Mouse (Mus musculus) hindbrain, embryonic 12.5 days (tissue): Measurements from ENCODE around the gene Smtn. TPM values are rescaled to one million over a fixed set of nuclear protein-coding genes. Genes with fewer than 3 reads are reported as not detected.

Experiments used
- ATAC-seq: fragments of 200-750 bp; cut with Nextera tagmentation; 2 replicates; pipeline ENCODE4 v1.8.0; 2017; ENCODE audit warnings: moderate TSS enrichment; ENCODE audit not compliant: low FRiP score
- H3K27ac ChIP-seq: fragments of 300-500 bp; sonication (generic); 2 replicates; pipeline ENCODE4 v1.5.1; 2016; ENCODE audit warnings: mild to moderate bottlenecking
- H3K27me3 ChIP-seq: fragments of 300-500 bp; sonication (generic); 2 replicates; pipeline ENCODE4 v1.6.1; 2016; ENCODE audit warnings: mild to moderate bottlenecking
- H3K36me3 ChIP-seq: fragments of 300-500 bp; sonication (generic); 2 replicates; pipeline ENCODE4 v1.6.1; 2016; ENCODE audit warnings: mild to moderate bottlenecking
- H3K4me1 ChIP-seq: fragments of 300-500 bp; sonication (generic); 2 replicates; pipeline ENCODE4 v1.6.1; 2016
- H3K4me2 ChIP-seq: fragments of 300-500 bp; sonication (generic); replicated peaks from 2 replicates; pipeline ENCODE4 v1.6.1; 2016; ENCODE audit warnings: mild to moderate bottlenecking
- H3K4me3 ChIP-seq: fragments of 300-500 bp; sonication (generic); 2 replicates; pipeline ENCODE4 v1.5.1; 2016; ENCODE audit warnings: mild to moderate bottlenecking
- H3K9ac ChIP-seq: fragments of 300-500 bp; sonication (generic); 2 replicates; pipeline ENCODE4 v1.6.1; 2016; ENCODE audit warnings: mild to moderate bottlenecking, moderate library complexity
- H3K9me3 ChIP-seq: fragments of 300-500 bp; sonication (generic); replicated peaks from 2 replicates; pipeline ENCODE4 v1.6.1; 2016; ENCODE audit warnings: mild to moderate bottlenecking
- WGBS: fragments of 180-500 bp; shearing (Covaris S2); methylation state at CpG from one replicate; pipeline ENCODE4 v1.1.7; 2016; 5-methylcytosine and 5-hydroxymethylcytosine counted together
- polyA plus RNA-seq: library from polyadenylated mRNA; unstranded; fragments of >200 nt; fragmentation: Nextera tagmentation; extraction: Ambion mirVana; gene quantifications from 2 replicates; pipeline ENCODE4 v1.2.1, GENCODE M21; 2016

Smtn gene
- polyA plus RNA-seq, 1 experiment from 2014 or later = 42.2 TPM

DNA sequence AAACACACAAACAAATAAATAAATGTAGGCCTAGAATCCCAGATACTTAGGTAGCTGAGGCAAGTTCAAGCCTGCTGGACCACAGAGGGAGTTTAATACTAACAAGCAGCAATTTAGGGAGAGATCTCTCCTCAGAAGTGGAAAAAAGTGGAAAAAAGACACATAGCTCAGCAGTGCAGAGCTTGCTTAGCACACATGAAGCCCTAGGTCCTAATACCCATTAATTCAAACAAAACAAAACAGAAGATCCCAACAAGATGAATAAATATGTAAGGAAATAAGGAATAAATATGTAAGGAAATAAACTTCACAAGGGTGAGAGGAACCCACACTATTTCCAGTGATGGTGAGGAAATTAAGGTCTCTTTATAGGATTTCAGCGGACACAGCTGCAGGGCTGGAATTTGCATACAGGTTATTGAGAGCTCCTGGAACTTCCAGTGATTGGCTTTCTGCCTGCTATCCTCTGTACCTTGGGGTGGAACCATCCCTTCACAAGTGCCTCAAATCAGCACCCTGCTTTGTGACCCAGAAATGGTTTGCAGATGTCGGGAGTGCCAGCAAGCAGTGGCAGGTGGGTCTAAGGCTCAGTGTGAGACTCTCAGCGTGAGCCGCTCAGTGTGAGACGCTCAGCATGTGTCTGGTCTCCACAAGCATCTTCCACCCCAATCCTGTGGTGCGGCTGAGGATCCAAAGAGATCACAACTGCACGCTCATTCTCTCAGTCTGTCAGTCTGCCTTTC is 16.4 kb downstream of the Smtn start:
- no peak overlapping the region for H3K4me3 ChIP-seq
- no peak overlapping the region for H3K4me2 ChIP-seq
- peaks cover 74% of the 10 kb centered on the region for H3K36me3 ChIP-seq
- H3K27me3 ChIP-seq = no peaks in the 10 kb centered on the region
- no peak for ATAC-seq
- H3K4me1 ChIP-seq = 0 out of 2 replicates have a peak, but pooled peaks cover 2% of the 10 kb centered on the region
- H3K27ac ChIP-seq = no peak overlapping the region
- 90% methylated on average over 7 of the region's 7 CpGs for WGBS
- no peak overlapping the region for H3K9ac ChIP-seq
- no peaks in the 10 kb centered on the region for H3K9me3 ChIP-seq

DNA sequence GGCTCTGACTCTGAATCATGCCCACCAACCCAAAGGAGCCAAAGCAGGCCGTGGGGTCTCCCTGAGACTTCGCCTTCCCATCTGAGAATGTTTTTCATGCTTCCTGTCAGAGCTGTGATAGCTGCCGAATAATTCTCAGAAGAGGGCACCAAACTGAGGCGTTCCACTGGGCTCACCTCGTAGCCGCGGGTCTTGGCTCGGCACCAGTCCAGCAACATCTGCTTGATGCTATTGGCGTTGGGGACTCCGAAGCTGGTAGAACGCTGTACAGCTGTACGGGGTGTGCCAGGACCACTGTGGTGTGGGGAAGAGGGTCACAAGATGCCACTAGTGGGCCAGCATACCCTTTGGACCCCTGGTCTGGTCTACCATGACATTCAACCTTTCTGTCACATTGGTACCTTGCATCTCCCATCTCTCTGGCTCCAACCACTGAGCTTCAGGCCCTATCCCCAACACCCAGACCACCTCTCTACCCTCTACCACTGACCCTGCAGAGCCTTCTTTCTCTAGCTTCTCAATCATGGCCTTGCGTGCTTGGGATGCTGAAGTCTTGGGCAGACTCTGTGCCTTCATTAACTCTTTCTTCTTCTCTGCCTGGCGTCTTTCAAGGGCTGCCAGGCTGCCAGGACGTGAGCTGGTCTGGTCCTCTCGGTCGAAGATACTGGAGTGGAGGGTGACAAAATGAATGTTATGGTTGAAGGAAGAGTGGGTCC is 18.0 kb downstream of the Smtn start:
- Histone ChIP-seq H3K27me3 (peaks cover 11% of the 10 kb centered on the region), H3K4me3 (no peak overlapping the region), H3K4me1 (peaks cover 7% of the 10 kb centered on the region), H3K27ac (no peak overlapping the region), H3K4me2 (no peak overlapping the region), H3K9me3 (no peaks in the 10 kb centered on the region), H3K36me3 (peaks cover 60% of the 10 kb centered on the region), H3K9ac (no peak overlapping the region)
- WGBS = 96% methylated on average over 17 of the region's 17 CpGs
- ATAC-seq = no peak

DNA sequence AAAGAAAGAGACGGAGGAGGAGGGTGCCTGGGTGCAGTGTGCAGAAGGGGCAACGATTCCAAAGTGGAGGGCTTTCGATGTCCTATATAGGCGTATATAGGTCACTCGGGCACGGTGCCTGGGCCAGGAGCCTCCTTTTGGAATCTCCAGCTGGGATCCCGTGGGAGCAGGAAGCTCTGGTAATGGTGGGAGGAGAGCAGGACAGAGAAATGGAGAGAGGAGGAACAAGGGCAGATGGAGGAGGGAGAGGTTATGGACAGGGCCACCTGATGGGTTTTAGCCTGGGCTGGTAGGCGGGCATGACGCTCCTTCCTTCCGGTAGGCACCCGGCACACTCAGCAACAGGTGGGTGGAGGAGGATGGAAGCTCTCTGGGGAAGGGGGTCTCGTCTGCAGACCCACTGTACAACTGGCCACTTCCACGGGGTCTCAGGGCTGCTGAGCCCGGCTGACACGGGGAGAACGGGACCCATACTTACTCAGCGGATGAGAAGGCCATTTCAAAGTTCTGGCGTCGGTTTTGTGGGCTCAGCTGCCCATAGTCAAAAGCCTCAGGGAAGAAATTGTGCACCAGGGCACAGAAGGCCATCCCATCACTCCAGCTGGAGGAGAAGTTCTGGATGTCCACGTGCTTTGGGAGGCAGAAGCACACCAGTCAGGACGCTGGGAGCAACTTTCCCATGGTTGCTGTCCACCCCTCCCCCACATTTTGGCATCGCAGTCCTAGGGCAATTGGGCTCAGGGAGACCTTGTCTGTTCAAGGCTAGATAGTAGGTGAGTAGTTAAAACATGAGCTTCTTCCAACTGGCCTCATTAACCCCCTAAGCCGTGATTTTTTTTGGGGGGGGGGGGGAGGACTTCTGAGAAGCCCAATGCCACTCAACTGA is 18.8 kb downstream of the Smtn start:
- Histone ChIP-seq H3K4me1 (peaks cover 15% of the 10 kb centered on the region), H3K4me2 (no peak overlapping the region), H3K27me3 (peaks cover 20% of the 10 kb centered on the region), H3K9ac (no peak overlapping the region), H3K4me3 (no peak overlapping the region), H3K27ac (no peak overlapping the region), H3K36me3 (peaks cover 52% of the 10 kb centered on the region), H3K9me3 (no peaks in the 10 kb centered on the region)
- no peak for ATAC-seq
- WGBS = 87% methylated on average over 23 of the region's 23 CpGs

DNA sequence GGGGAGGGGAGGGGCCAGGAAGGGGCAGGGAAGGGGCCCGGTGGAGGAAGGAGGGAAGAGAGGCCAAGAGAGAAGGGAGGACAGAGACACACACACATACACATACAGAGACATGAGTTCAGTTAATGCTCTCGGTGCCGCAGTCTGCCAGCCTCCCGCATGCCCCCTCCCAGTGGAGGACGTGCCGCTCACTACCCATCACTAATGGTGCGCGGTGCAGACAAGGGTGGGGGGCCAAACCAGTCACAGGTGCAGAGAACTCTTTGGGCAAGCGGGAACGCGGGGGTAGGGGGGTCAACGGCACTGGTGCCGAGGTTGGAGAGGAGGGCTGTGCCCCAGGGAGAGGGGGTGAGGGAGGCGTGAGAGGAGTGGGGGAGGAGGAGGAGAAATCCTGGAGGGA is 19.5 kb downstream of the Smtn start:
- Histone ChIP-seq H3K27ac (no peak overlapping the region), H3K4me1 (peaks cover 16% of the 10 kb centered on the region), H3K4me2 (no peak overlapping the region), H3K36me3 (peaks cover 49% of the 10 kb centered on the region), H3K9me3 (no peaks in the 10 kb centered on the region), H3K9ac (no peak overlapping the region), H3K4me3 (no peak overlapping the region), H3K27me3 (peaks cover 26% of the 10 kb centered on the region)
- no peak for ATAC-seq
- WGBS = 84% methylated on average over 14 of the region's 14 CpGs

DNA sequence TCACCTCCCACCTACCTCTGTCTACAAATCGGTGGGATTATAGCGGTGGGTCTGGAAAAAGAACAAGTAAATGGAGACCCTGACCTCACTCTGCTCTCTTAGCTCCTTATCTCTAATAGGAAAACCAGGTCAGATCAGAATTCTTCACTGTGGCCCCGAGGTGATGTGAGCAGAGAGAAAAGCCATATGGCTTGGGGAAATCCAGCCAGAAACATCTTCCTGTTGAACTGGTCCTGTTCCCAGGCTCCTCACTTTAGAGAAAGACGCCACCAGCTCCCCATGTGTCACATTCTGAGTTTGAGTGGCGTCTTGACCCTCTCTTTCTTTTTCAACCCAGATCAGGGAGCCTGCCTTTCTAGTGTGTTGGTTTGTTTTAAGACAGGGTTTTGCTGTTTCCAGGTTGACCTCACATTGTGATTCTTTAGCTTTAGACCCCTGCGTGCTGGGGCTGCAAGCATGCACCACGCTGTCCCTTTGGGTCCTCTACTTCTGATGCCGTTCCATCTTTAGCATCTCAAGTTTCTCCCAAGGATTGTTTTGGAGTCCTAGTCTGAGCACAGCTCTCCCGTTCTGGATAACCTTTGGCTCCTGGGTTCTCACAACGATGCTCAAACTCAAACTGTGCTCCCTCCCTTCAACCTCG is 20.5 kb downstream of the Smtn start:
- Histone ChIP-seq H3K27ac (no peak overlapping the region), H3K4me1 (peaks cover 26% of the 10 kb centered on the region), H3K4me3 (no peak overlapping the region), H3K9me3 (no peaks in the 10 kb centered on the region), H3K9ac (no peak overlapping the region), H3K27me3 (peaks cover 37% of the 10 kb centered on the region), H3K4me2 (no peak overlapping the region), H3K36me3 (peaks cover 40% of the 10 kb centered on the region)
- no peak for ATAC-seq
- 82% methylated on average over 11 of the region's 11 CpGs for WGBS

DNA sequence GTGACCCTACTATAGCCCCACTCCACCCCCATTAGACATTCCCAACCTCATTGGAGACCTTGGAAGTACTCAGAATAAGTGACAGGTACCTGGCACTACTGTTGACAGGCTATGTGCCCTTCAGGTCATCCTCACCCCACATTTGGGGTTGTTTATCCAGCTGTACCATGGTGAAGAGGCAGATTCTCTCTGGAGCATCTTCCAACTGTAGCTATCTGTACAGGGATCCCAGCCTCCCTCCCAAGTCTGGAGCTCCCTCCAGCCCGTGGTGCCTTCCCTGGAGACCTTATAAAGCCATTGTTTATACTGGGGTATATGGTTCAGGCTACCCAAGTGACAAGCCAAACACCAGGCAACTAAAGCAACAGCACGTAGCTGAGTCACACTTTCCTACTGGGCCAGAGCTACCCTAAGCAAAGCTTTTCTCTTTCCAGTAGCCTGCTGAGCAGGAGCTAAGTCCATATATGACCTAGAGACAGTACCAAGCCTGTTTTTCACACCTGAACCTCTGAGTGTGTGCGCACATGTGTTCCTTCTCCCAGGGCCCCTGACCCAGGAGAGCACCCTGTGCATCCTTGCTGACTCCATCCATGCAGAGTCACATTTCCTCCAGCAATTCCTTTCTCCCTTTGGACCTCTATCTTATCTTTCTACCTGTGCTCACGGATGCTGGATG is 21.2 kb downstream of the Smtn start:
- peaks cover 29% of the 10 kb centered on the region for H3K4me1 ChIP-seq
- 76% methylated on average over 4 of the region's 4 CpGs for WGBS
- H3K36me3 ChIP-seq = peaks cover 33% of the 10 kb centered on the region
- peaks cover 38% of the 10 kb centered on the region for H3K27me3 ChIP-seq
- H3K27ac ChIP-seq = no peak overlapping the region
- no peak overlapping the region for H3K4me2 ChIP-seq
- H3K9me3 ChIP-seq = no peaks in the 10 kb centered on the region
- no peak overlapping the region for H3K9ac ChIP-seq
- H3K4me3 ChIP-seq = no peak overlapping the region
- ATAC-seq = no peak

DNA sequence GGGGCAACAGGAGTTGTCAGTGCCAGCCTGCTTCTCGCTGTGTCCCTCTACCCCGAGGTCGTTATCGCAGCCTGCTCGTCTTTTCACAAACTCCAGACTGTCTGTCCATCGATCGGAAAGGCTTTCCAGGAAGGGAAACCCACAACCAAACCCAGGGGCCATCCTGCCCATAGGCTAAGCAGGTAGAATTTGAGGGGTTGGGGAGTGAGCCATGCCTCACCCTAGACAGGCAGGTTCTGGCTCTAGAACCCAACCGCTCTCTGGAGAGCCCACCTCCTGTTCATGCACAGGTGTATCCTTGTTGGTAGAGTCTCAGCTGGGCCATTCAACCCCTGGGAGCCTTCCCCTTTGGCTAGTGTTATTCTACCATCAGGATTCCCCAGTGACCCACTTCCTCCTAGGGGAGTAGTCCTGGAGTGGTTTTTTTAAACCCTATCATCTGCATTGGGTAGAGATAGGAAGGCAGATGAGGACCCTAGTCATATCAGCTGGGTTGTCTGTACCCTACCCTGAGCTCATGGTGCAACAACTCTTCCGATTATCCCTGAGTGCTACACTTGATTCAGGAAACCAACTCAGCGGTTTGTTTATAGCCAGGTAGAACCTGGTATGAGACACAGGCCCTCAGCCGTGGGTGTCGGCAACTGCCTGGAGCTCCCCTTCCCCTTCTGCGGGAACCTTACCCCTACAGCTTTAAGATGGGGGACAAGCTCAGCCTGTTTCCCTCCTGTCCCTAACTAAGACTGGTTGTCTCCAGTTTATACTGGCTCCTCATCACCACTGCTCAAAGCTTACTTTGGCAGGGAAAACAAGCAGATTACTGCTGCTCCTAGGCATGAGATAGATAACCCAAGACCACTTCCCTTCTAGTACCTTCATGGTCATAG is 22.3 kb downstream of the Smtn start:
- Histone ChIP-seq H3K9ac (0 out of 2 replicates have a peak overlapping the region, but pooled peaks have one; percentile 8), H3K4me1 (peaks cover 29% of the 10 kb centered on the region), H3K4me2 (peak overlapping the region; percentile 72), H3K36me3 (peaks cover 31% of the 10 kb centered on the region), H3K9me3 (no peaks in the 10 kb centered on the region), H3K4me3 (peak overlapping the region; percentile 39; the same call in 1 of the 2 replicates), H3K27ac (no peak overlapping the region), H3K27me3 (peaks cover 38% of the 10 kb centered on the region)
- WGBS = 61% methylated on average over 13 of the region's 13 CpGs
- no peak for ATAC-seq

DNA sequence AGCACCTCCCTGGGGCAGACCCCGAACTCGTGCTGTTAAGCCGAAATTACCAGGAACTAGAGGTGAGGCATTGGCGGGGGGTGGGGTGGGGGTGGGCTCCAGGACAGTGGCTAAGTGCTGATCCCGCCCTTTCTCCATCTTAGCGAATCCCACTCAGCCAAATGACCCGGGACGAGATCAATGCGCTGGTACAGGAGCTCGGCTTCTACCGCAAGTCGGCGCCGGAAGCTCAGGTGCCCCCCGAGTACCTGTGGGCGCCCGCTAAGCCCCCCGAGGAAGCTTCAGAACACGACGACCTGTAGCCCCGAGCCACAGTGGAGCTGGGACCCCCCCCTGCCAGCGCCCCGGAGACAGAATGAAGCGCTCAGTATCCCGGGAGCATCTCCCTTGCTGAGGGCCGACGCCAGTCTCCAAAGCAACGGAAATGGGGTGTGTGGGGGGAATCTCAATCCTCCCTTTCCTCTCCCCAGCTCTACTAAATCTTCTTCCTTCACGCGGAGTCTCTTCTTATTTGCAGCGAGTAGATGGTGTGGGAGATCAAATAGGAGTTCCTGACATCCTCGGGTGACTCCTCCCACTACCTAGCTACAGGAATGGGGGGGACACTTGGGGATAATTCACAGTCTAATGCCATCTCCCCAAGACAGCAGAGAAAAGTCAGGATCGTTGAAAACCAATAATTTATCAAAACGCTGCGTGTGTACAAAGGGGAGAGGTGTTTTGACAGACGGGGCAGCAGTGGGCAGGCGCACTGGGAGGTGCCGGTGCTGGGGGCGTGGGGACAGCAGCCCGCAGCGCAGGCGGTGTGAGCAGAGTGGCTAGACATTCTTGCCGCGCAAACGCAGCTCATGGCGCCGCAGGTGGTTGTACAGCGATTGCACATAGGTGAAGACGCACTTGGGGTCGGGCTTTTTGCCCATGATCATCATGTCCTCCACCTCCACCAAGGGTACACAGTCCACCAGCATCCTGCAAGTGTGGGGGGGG is 23.3 kb downstream of the Smtn start:
- Histone ChIP-seq H3K4me3 (peak overlapping the region; percentile 39), H3K27me3 (peaks cover 38% of the 10 kb centered on the region), H3K9ac (peak overlapping the region; percentile 61), H3K4me2 (peak overlapping the region; percentile 72), H3K27ac (no peak overlapping the region), H3K4me1 (peaks cover 29% of the 10 kb centered on the region), H3K9me3 (no peaks in the 10 kb centered on the region), H3K36me3 (peaks cover 21% of the 10 kb centered on the region)
- ATAC-seq = no peak
- WGBS = 2% methylated on average over 50 of the region's 50 CpGs

DNA sequence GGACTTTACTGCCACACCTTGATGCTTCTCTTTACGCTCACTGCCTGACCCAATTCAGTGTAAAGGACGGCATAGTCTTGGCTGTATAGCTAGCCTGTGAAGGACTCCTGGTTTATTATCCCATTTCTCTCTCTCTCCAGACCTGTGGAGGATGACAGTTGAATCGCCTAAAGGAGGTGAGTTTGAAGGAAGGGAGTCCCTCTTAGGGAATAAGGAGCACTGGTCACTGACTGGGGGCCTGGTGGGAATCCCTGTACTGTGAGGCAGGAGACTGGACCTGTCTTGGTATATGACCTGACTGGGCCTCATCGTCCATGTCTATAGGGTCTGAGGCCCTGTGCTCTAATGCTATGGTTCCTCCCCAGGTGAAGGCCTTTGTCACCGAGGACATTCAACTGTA is 24.3 kb downstream of the Smtn start:
- Histone ChIP-seq H3K4me3 (no peak overlapping the region), H3K27me3 (peaks cover 38% of the 10 kb centered on the region), H3K9me3 (no peaks in the 10 kb centered on the region), H3K27ac (no peak overlapping the region), H3K9ac (no peak overlapping the region), H3K36me3 (peaks cover 14% of the 10 kb centered on the region), H3K4me1 (peaks cover 29% of the 10 kb centered on the region), H3K4me2 (no peak overlapping the region)
- WGBS = 82% methylated on average over 5 of the region's 5 CpGs
- no peak for ATAC-seq

DNA sequence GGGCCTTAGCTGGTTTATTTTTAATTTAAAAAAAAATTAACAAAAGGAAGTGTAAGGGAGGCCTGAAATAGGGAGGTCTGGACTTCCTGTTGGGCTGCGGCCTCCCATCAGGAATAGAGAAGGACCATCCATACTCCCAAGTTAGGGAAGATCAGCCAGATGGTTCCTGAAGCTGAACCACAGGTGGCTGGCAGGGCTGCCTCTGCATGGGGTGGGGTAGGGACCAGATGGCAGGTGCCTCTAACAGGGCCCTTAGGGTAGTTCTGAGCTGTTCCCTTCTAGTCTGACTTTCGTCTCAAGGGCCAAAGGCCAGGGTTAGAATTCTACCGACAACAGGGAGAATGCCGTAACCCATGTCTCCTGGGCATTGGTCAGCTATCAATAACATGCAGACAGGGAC is 24.8 kb downstream of the Smtn start:
- Histone ChIP-seq H3K4me3 (no peak overlapping the region; the same call in 1 of the 2 replicates), H3K27me3 (peaks cover 38% of the 10 kb centered on the region), H3K4me2 (peak overlapping the region; percentile 63), H3K4me1 (peaks cover 27% of the 10 kb centered on the region), H3K9ac (peak overlapping the region; percentile 48; the same call in 1 of the 2 replicates), H3K27ac (no peak overlapping the region), H3K9me3 (no peaks in the 10 kb centered on the region), H3K36me3 (peaks cover 10% of the 10 kb centered on the region; the same call in 1 of the 2 replicates)
- ATAC-seq = no peak
- WGBS = 70% methylated on average over 4 of the region's 4 CpGs
